9 mouse cellular contexts compared by ENCODE assay signal in genomic region chr7:100855795-100856573, GRCm38 (mm10). TPM values are rescaled to one million over a fixed set of nuclear protein-coding genes. Genes with fewer than 3 reads are reported as not detected.
A peak's percentile ranks its signal among the peaks of the same experiment; 100 is the strongest.
DNase-seq lines count a peak whose midpoint lies in the region; ATAC-seq lines count a peak whose summit lies in the region.
"Had no signal": no experiment of that assay in that cellular context is flagged by ENCODE, and none has a peak within 500 bp of the region (broad histone marks: within the 10 kb centered on the region; RNA-seq: fewer than 3 reads in every experiment).

No protein-coding gene starts in this region.

- H3K4me3 ChIP-seq in macrophage (ENCODE audit: inconsistent target), result no peak overlapping the region
- H3K4me3 ChIP-seq: erythroblast, embryonic 14.5 days had no signal

- peak overlapping the region; percentile 79 for H3K27ac ChIP-seq in macrophage

- peak; percentile 94 for ATAC-seq in activated CD4-positive, CD25-positive, alpha-beta regulatory T cell, adult 4 months

- 5% methylated on average over 5 of the region's 5 CpGs for WGBS in macrophage (ENCODE audit: missing documents)

- H3K79me2 ChIP-seq in macrophage (ENCODE audit: inconsistent target), result peaks cover 20% of the 10 kb centered on the region; the same call in 1 of the 2 replicates

- DNase-seq in adrenal gland, postnatal 14 days, result peak; percentile 48
- no peak for DNase-seq in adrenal gland, adult 2 months
- DNase-seq in kidney, postnatal 14 days, result peak; percentile 47
- DNase-seq in retina, postnatal 1 day, result no peak
- DNase-seq in embryo, embryonic 9.5 days (ENCODE audit: extremely low spot score), result no peak
- DNase-seq in cerebellum, adult 9-10 months, result no peak

- H3K36me3 ChIP-seq in macrophage (ENCODE audit: inconsistent target), result 0 out of 2 replicates have a peak, but pooled peaks cover 2% of the 10 kb centered on the region

RNA-seq across cellular contexts. Expression of gene Relt, which starts 7.3 kb away (rescaled TPM):
- 3.1 and 5.8 TPM in 2 replicates for total RNA-seq in adrenal gland, postnatal 14 days (2021)
- total RNA-seq in adrenal gland, adult 2 months (2021), result 1 to 10 TPM; 1.3 to 2.5 TPM
- 4.5 and 4.6 TPM in 2 replicates for polyA plus RNA-seq in adrenal gland, adult 2 months (2012; rRNA removed)
- 10 to 100 TPM; 14.5 to 16.3 TPM for polyA plus RNA-seq in activated CD4-positive, CD25-positive, alpha-beta regulatory T cell, adult 4 months (2017; shearing (Covaris generic))
- 10 to 100 TPM in 6 of 26 experiments, 1 to 10 TPM in 15, under 1 TPM in 4, not detected in 1; 0.53 to 25.0 (median 3.5) TPM for total RNA-seq in macrophage (2018; cell fraction: chromatin; rRNA removed)
- total RNA-seq in macrophage (2018; cell fraction: cytosol; rRNA removed), result 10 to 100 TPM in 3 of 26 experiments, 1 to 10 TPM in 22, under 1 TPM in 1; 0.53 to 13.3 (median 4.2) TPM
- 10 to 100 TPM in 6 of 26 experiments, 1 to 10 TPM in 19, under 1 TPM in 1; 0.96 to 13.9 (median 6.1) TPM for total RNA-seq in macrophage (2018; cell fraction: nucleus; rRNA removed)
- 2.4 to 9.2 TPM (median 3.7 TPM) in 3 replicates for polyA plus RNA-seq in macrophage (2018)

Comparison
In these comparisons a context has a peak if more than half of its experiments do, and no peak if none do; other contexts are left out.
1. DNase-seq: peak in adrenal gland, postnatal 14 days (single experiment) and kidney, postnatal 14 days (single experiment); none in adrenal gland, adult 2 months (single experiment), retina, postnatal 1 day (single experiment), embryo, embryonic 9.5 days (single experiment) and cerebellum, adult 9-10 months (single experiment).